Mouse (Mus musculus): ENCODE data around the gene Lmo7. TPM values are rescaled to one million over a fixed set of nuclear protein-coding genes. Genes with fewer than 3 reads are reported as not detected.
A peak's percentile ranks its signal among the peaks of the same experiment; 100 is the strongest.

Lmo7 gene
- total and polyA plus RNA-seq, 2 experiments from 2014 or later: 3.0 to 8.1 TPM

DNA sequence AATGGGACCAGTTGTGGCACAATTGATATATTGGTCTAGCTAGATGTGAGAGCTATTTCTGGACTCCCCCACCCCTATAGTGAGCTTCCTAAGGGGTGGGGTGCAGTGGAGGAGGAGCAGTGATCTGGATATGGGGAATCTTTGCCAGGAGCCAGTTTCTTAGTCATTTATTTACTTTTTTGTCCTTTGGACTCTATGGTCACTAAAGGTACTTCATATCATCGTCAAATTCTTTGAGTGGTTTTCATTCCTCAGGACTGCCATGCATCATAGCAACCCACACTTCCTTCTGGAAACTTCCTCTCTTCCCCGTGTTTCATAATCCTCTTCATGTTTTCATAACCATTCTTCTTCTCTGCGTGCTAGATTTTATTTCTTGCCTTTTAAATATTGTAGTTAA, 104.4 kb downstream of the Lmo7 start:
- Histone ChIP-seq H3K27me3 (ENCODE audit: insufficient read depth, low read length) (no peaks in the 10 kb centered on the region), H3K27ac (ENCODE audit: low read depth, low read length) (no peak overlapping the region), H3K4me2 (ENCODE audit: low read depth, low read length, poor library complexity, severe bottlenecking) (no peak overlapping the region), H3K4me3 (ENCODE audit: low read depth, low read length) (no peak overlapping the region), H3K36me3 (ENCODE audit: insufficient read depth, low read length) (no peaks in the 10 kb centered on the region), H3K9me3 (ENCODE audit: low read length) (no peaks in the 10 kb centered on the region), H3K4me1 (ENCODE audit: insufficient read depth, low read length) (peaks cover 6% of the 10 kb centered on the region; the same call in 1 of the 2 replicates), H3K9ac (replicated peaks; ENCODE audit: low read length, poor library complexity, severe bottlenecking) (no peak overlapping the region)
- WGBS: 96% methylated on average over 3 of the region's 3 CpGs
- TF ChIP-seq CTCF (IDR thresholded peaks at IDR 0.05): no peak
- DNase-seq (ENCODE audit: low spot score) (no peak), ATAC-seq (ENCODE audit: low FRiP score) (no peak)

DNA sequence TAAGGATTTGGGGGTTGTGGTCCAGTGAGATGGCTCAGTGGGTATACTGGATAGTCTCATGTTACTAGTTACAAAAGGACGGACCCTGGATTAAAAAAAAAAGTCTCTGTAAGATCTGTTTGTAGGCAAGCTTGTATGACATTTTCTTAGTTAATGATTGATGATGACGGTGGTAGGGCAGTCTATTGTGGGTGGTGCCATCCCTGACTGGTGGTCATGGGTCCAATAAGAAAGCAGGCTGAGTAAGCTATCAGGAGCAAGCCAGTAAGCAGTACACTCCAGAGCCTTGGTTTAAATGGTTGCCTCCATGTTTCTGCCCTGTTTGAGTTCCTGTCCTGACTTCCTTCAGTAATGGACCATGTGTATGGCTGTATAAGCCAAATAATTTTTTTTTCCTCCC, 106.6 kb downstream of the Lmo7 start:
- H3K27me3 ChIP-seq (ENCODE audit: insufficient read depth, low read length): no peaks in the 10 kb centered on the region
- no peak overlapping the region for H3K4me3 ChIP-seq (ENCODE audit: low read depth, low read length)
- DNase-seq (ENCODE audit: low spot score) (no peak), ATAC-seq (ENCODE audit: low FRiP score) (no peak)
- no peaks in the 10 kb centered on the region for H3K36me3 ChIP-seq (ENCODE audit: insufficient read depth, low read length)
- no peak overlapping the region for H3K4me2 ChIP-seq (ENCODE audit: low read depth, low read length, poor library complexity, severe bottlenecking)
- no peaks in the 10 kb centered on the region for H3K4me1 ChIP-seq (ENCODE audit: insufficient read depth, low read length)
- no peaks in the 10 kb centered on the region for H3K9me3 ChIP-seq (ENCODE audit: low read length)
- no peak overlapping the region for H3K9ac ChIP-seq (replicated peaks; ENCODE audit: low read length, poor library complexity, severe bottlenecking)
- no peak overlapping the region for H3K27ac ChIP-seq (ENCODE audit: low read depth, low read length)
- TF ChIP-seq CTCF (IDR thresholded peaks at IDR 0.05): no peak
- WGBS: 88% methylated on average over 2 of the region's 2 CpGs

DNA sequence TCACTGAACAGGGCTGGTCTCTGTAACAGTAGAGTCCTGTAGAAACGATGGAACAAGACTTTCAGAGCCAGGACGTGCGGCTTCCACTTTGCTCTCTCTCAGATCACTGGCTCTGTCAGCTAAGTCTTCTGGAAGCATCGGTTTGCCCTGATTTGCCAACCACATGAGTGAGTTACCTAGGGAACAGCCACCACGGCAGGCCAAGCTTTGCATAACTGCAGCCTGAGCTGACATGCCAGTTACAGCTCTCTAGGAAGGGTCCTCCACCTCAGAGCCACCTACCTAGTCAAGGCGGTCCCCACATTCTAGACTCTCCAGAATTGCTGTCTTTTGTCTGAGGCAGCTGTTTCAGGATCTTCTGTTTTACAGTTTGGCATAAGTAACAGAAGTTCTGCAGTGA, 107.4 kb downstream of the Lmo7 start:
- Histone ChIP-seq H3K27me3 (ENCODE audit: insufficient read depth, low read length) (no peaks in the 10 kb centered on the region), H3K4me1 (ENCODE audit: insufficient read depth, low read length) (no peaks in the 10 kb centered on the region), H3K4me3 (ENCODE audit: low read depth, low read length) (no peak overlapping the region), H3K9ac (replicated peaks; ENCODE audit: low read length, poor library complexity, severe bottlenecking) (no peak overlapping the region), H3K36me3 (ENCODE audit: insufficient read depth, low read length) (no peaks in the 10 kb centered on the region), H3K9me3 (ENCODE audit: low read length) (no peaks in the 10 kb centered on the region), H3K27ac (ENCODE audit: low read depth, low read length) (no peak overlapping the region), H3K4me2 (ENCODE audit: low read depth, low read length, poor library complexity, severe bottlenecking) (no peak overlapping the region)
- DNase-seq (ENCODE audit: low spot score) (peak; percentile 21), ATAC-seq (ENCODE audit: low FRiP score) (no peak)
- WGBS: 76% methylated on average over 6 of the region's 6 CpGs
- no peak for TF ChIP-seq CTCF (IDR thresholded peaks at IDR 0.05)

DNA sequence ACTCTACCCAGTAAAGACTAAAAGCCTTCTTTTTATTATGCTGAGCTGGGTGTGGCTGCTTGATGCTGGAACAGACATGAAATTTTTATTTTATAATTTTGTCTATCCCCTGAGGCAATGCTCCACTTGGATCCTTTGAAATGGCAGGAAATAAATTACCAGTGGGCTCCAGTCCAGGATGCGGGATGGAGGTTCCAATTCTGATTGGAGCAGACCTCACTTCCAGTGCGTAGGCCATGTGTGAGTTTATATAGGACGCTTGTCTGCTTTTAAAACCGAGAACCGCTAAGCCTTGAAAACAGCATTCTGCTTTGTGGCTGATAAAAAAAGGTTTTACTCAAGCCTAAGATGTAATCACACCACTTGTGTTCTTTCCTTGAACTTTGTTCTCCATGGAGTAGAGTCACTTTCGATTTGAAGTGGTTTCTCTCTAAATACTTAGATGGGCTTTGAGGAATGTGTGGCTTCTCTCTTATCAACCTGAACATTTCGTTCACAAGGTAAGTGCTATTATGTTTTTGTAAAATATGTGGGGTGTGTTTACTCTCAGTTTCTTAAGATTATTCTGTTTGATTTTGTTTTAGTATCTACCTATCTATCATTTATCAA, 108.6 kb downstream of the Lmo7 start:
- ATAC-seq (ENCODE audit: low FRiP score) (no peak), DNase-seq (ENCODE audit: low spot score) (no peak)
- H3K36me3 ChIP-seq (ENCODE audit: insufficient read depth, low read length): no peaks in the 10 kb centered on the region
- H3K27ac ChIP-seq (ENCODE audit: low read depth, low read length): no peak overlapping the region
- no peak for TF ChIP-seq CTCF (IDR thresholded peaks at IDR 0.05)
- H3K9ac ChIP-seq (replicated peaks; ENCODE audit: low read length, poor library complexity, severe bottlenecking): no peak overlapping the region
- no peaks in the 10 kb centered on the region for H3K4me1 ChIP-seq (ENCODE audit: insufficient read depth, low read length)
- no peak overlapping the region for H3K4me3 ChIP-seq (ENCODE audit: low read depth, low read length)
- H3K27me3 ChIP-seq (ENCODE audit: insufficient read depth, low read length): no peaks in the 10 kb centered on the region
- no peak overlapping the region for H3K4me2 ChIP-seq (ENCODE audit: low read depth, low read length, poor library complexity, severe bottlenecking)
- WGBS: 76% methylated on average over 7 of the region's 7 CpGs
- H3K9me3 ChIP-seq (ENCODE audit: low read length): no peaks in the 10 kb centered on the region

DNA sequence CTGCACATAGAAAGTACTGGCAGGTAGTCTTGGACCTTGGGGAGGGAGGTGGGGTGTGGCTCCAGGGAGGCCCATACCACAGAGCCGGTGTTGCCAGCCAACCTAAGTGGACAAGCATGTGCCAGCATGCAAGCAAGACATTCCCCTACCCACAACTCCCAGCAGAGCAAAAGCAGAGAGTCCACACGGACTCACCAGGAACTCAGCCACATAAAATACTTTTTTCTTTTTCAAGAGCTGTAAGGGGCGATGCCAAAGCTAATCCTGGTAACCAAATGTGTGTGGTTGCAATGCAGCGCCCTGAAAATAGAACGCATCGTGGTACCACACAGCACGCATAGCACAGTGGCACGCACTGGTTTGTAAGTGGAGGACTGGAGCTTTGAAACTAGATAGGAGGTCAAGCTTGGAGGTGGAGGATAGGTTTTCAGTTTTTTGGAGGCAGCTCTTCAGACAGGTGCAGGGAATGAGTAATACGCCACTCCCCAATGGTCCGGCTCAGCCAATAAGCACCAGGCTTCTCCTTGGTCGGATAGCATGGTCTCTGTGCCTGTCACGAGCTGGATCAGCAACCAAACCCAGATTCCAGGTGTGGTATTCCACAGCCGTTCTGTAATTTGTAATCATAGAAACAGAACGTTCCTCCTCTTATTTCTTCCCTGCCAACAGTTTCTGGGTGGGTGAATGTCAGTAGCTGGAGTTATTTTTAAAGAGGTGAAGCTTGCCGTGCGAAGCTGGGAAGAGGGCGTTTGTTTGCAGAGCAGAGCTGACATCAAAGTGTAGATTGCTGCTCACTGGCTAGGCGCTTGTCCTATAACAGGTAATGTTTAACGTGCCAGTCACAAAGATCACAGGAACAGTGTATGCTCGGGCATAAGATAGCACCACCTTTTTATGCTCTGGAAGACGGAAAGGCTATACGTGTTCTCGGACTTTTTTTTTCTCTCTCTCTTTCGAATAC, 110.3 kb downstream of the Lmo7 start:
- H3K9me3 ChIP-seq (ENCODE audit: low read length): no peaks in the 10 kb centered on the region
- no peaks in the 10 kb centered on the region for H3K36me3 ChIP-seq (ENCODE audit: insufficient read depth, low read length)
- peak; percentile 57; the same call in 1 of the 2 replicates for ATAC-seq (ENCODE audit: low FRiP score)
- no peak overlapping the region for H3K9ac ChIP-seq (replicated peaks; ENCODE audit: low read length, poor library complexity, severe bottlenecking)
- H3K4me1 ChIP-seq (ENCODE audit: insufficient read depth, low read length): no peaks in the 10 kb centered on the region
- 73% methylated on average over 24 of the region's 24 CpGs for WGBS
- H3K27me3 ChIP-seq (ENCODE audit: insufficient read depth, low read length): no peaks in the 10 kb centered on the region
- no peak for DNase-seq (ENCODE audit: low spot score)
- no peak for TF ChIP-seq CTCF (IDR thresholded peaks at IDR 0.05)
- peak overlapping the region; percentile 17; the same call in 1 of the 2 replicates for H3K4me3 ChIP-seq (ENCODE audit: low read depth, low read length)
- peak overlapping the region; percentile 35 for H3K4me2 ChIP-seq (ENCODE audit: low read depth, low read length, poor library complexity, severe bottlenecking)
- H3K27ac ChIP-seq (ENCODE audit: low read depth, low read length): no peak overlapping the region

DNA sequence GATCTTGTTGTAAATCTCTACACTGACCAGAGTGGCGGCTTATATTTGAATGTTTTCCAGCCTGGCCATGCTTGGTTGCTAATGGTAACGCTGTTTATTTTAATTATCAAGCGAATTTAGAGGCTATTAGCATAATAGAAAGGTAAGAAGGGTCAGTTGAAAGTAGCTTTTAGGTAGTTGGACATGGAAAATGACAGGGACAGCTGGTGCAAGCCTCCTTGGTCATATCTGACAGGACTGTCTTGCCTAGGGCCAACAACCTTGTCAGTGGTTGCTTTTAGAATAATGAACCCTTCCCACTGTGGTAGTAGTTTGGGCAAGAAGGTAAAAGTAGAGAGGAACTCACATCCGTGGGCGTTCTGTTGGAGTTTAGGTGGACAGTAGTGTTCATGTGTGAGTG, 111.5 kb downstream of the Lmo7 start:
- ATAC-seq (ENCODE audit: low FRiP score) (no peak), DNase-seq (ENCODE audit: low spot score) (no peak)
- H3K27ac ChIP-seq (ENCODE audit: low read depth, low read length): no peak overlapping the region
- no peaks in the 10 kb centered on the region for H3K27me3 ChIP-seq (ENCODE audit: insufficient read depth, low read length)
- no peak for TF ChIP-seq CTCF (IDR thresholded peaks at IDR 0.05)
- 83% methylated on average over 5 of the region's 5 CpGs for WGBS
- no peaks in the 10 kb centered on the region for H3K36me3 ChIP-seq (ENCODE audit: insufficient read depth, low read length)
- H3K4me3 ChIP-seq (ENCODE audit: low read depth, low read length): no peak overlapping the region
- no peaks in the 10 kb centered on the region for H3K4me1 ChIP-seq (ENCODE audit: insufficient read depth, low read length)
- no peaks in the 10 kb centered on the region for H3K9me3 ChIP-seq (ENCODE audit: low read length)
- H3K9ac ChIP-seq (replicated peaks; ENCODE audit: low read length, poor library complexity, severe bottlenecking): no peak overlapping the region
- no peak overlapping the region for H3K4me2 ChIP-seq (ENCODE audit: low read depth, low read length, poor library complexity, severe bottlenecking)

Data from midbrain, postnatal 0 days (tissue).